Mouse (Mus musculus) adrenal gland, postnatal 25 days (tissue): ENCODE results near the gene Ccng1. TPM values are rescaled to one million over a fixed set of nuclear protein-coding genes. Genes with fewer than 3 reads are reported as not detected.

ENCODE experiments used
- DNase-seq: peaks from one replicate; pipeline ENCODE4 v3.0.0; 2021; ENCODE audit warnings: mixed read lengths
- long read RNA-seq: library from polyadenylated mRNA; stranded (forward); transcript quantifications from one replicate; pipeline ENCODE4 v2.0.0, GENCODE M21; 2021
- total RNA-seq: library from RNA; stranded (reverse); gene quantifications from 2 replicates; pipeline ENCODE4 v1.2.3, GENCODE M21; 2021

Ccng1 gene
- 64.5 and 65.3 TPM in 2 replicates for total RNA-seq
- long read RNA-seq, transcript Ccng1-201 (6 exons, 3,512 nt) = major isoform, 15 of 30 reads
- long read RNA-seq, partial matches to known transcripts = 0 of 30 reads
- long read RNA-seq, other reads (novel, unspliced or antisense) = 15 of 30 reads

GRCm38 (mm10) chr11:40755109-40755627 is at the start of gene Ccng1:
Gene Ccng1, minus strand, starts transcription at chr11:40755311.
- peak; percentile 91 for DNase-seq

GRCm38 (mm10) chr11:40790307-40790706 is 35.2 kb upstream of the Ccng1 start:
- DNase-seq = no peak

- no peak for DNase-seq
These were observed 34.6 kb upstream of the Ccng1 start for GRCm38 (mm10) chr11:40789701-40790100.

GRCm38 (mm10) chr11:40786900-40787299 is 31.8 kb upstream of the Ccng1 start:
- DNase-seq = no peak

GRCm38 (mm10) chr11:40784326-40784725 is 29.2 kb upstream of the Ccng1 start:
- DNase-seq = no peak

- DNase-seq = no peak
These were observed 28.2 kb upstream of the Ccng1 start for GRCm38 (mm10) chr11:40783346-40783745.

GRCm38 (mm10) chr11:40781857-40782256 is 26.7 kb upstream of the Ccng1 start:
- no peak for DNase-seq

GRCm38 (mm10) chr11:40775315-40776269 is 20.5 kb upstream of the Ccng1 start:
- DNase-seq = no peak

GRCm38 (mm10) chr11:40764690-40765089 is 9.6 kb upstream of the Ccng1 start:
- no peak for DNase-seq

- DNase-seq = no peak
These were observed 8.3 kb upstream of the Ccng1 start for GRCm38 (mm10) chr11:40763395-40763794.

GRCm38 (mm10) chr11:40759896-40760295 is 4.8 kb upstream of the Ccng1 start:
- no peak for DNase-seq

GRCm38 (mm10) chr11:40755968-40756367 is 857 bp upstream of the Ccng1 start:
- no peak for DNase-seq

GRCm38 (mm10) chr11:40754664-40755107 is 425 bp downstream of the Ccng1 start:
- DNase-seq = no peak

GRCm38 (mm10) chr11:40753836-40754235 is 1.3 kb downstream of the Ccng1 start:
- DNase-seq = no peak

GRCm38 (mm10) chr11:40747716-40748115 is 7.4 kb downstream of the Ccng1 start:
- DNase-seq = no peak

- no peak for DNase-seq
These were observed 8.8 kb downstream of the Ccng1 start for GRCm38 (mm10) chr11:40746361-40746760.

GRCm38 (mm10) chr11:40744348-40744747 is 10.8 kb downstream of the Ccng1 start:
- DNase-seq = no peak

GRCm38 (mm10) chr11:40741605-40742262 is 13.4 kb downstream of the Ccng1 start:
- no peak for DNase-seq

GRCm38 (mm10) chr11:40737369-40737768 is 17.7 kb downstream of the Ccng1 start:
- DNase-seq = no peak

- no peak for DNase-seq
These were observed 20.8 kb downstream of the Ccng1 start for GRCm38 (mm10) chr11:40734251-40734752.

- peak; percentile 84 for DNase-seq
These were observed 21.6 kb downstream of the Ccng1 start, which contains the start of the genes Hmmr and Nudcd2 for GRCm38 (mm10) chr11:40733339-40734174. Gene Hmmr, minus strand, starts transcription at chr11:40733422. Gene Nudcd2, plus strand, starts transcription at chr11:40733667.

- no peak for DNase-seq
These were observed 22.1 kb downstream of the Ccng1 start for GRCm38 (mm10) chr11:40732997-40733338.
